In genomic region chr4:148315377-148316175, GRCm38 (mm10) we compare ENCODE assay signal across 18 mouse cellular contexts. TPM values are rescaled to one million over a fixed set of nuclear protein-coding genes. Genes with fewer than 3 reads are reported as not detected.
DNase-seq lines count a peak whose midpoint lies in the region; ATAC-seq lines count a peak whose summit lies in the region.
"Had no signal": no experiment of that assay in that cellular context is flagged by ENCODE, and none has a peak within 500 bp of the region (broad histone marks: within the 10 kb centered on the region; RNA-seq: fewer than 3 reads in every experiment).

No protein-coding gene starts in this region.

- 0 out of 2 replicates have a peak overlapping the region, but pooled peaks have one; percentile 10 for H3K27ac ChIP-seq in hindbrain, embryonic 15.5 days (replicated peaks)
- H3K27ac ChIP-seq: embryonic facial prominence, embryonic 13.5 days; heart, embryonic 13.5 days; limb, embryonic 15.5 days had no signal

- peaks cover 46% of the 10 kb centered on the region for H3K4me1 ChIP-seq in hindbrain, embryonic 15.5 days (replicated peaks)
- H3K4me1 ChIP-seq: embryonic facial prominence, embryonic 13.5 days; limb, embryonic 15.5 days had no signal

- DNase-seq in left cerebral cortex, postnatal 4 days, result peak; percentile 61
- DNase-seq in left cerebral cortex, postnatal 25 days (ENCODE audit: low spot score in 2 of 2), result no peak
- DNase-seq in adrenal gland, adult 2 months, result peak; percentile 89
- DNase-seq in adrenal gland, postnatal 10 days, result peak; percentile 62
- no peak for DNase-seq in layer of hippocampus, adult 9-11 months
- no peak for DNase-seq in gastrocnemius, postnatal 36 days
- DNase-seq: cerebellum, adult 8-10 months; heart, postnatal 4 days; kidney, adult 11 months; kidney, postnatal 25 days; lung, postnatal 10 days; right cerebral cortex, postnatal 14 days; thymus, postnatal 14 days had no signal

- no peaks in the 10 kb centered on the region for H3K36me3 ChIP-seq in hindbrain, embryonic 15.5 days
- H3K36me3 ChIP-seq: embryonic facial prominence, embryonic 13.5 days; heart, embryonic 13.5 days; limb, embryonic 15.5 days had no signal

- intact Hi-C loops in left cerebral cortex, postnatal 4 days (cut with DNase I), result no loop called here
- intact Hi-C loops in left cerebral cortex, postnatal 25 days (cut with DNase I), result no loop called here
- intact Hi-C loops in gastrocnemius, postnatal 36 days (cut with DNase I), result no loop called here

- H3K9ac ChIP-seq in hindbrain, embryonic 15.5 days, result no peak overlapping the region
- H3K9ac ChIP-seq: embryonic facial prominence, embryonic 13.5 days; heart, embryonic 13.5 days; limb, embryonic 15.5 days had no signal

- no peaks in the 10 kb centered on the region for H3K27me3 ChIP-seq in hindbrain, embryonic 15.5 days

- H3K4me2 ChIP-seq in hindbrain, embryonic 15.5 days, result no peak overlapping the region
- H3K4me2 ChIP-seq: embryonic facial prominence, embryonic 13.5 days; heart, embryonic 13.5 days; limb, embryonic 15.5 days had no signal

- 55% methylated on average over 16 of the region's 16 CpGs for WGBS in hindbrain, embryonic 15.5 days

- no peak overlapping the region for H3K4me3 ChIP-seq in hindbrain, embryonic 15.5 days
- H3K4me3 ChIP-seq: embryonic facial prominence, embryonic 13.5 days; heart, embryonic 13.5 days; limb, embryonic 15.5 days had no signal

- no peak for ATAC-seq in hindbrain, embryonic 15.5 days (ENCODE audit: low FRiP score, low read depth)

- no peaks in the 10 kb centered on the region for H3K9me3 ChIP-seq in hindbrain, embryonic 15.5 days
- H3K9me3 ChIP-seq: embryonic facial prominence, embryonic 13.5 days; heart, embryonic 13.5 days; limb, embryonic 15.5 days had no signal

RNA-seq across cellular contexts. Expression of gene Disp3, which starts 27.8 kb away (rescaled TPM):
- 10 to 100 TPM; 12.9 to 18.3 TPM for total RNA-seq in left cerebral cortex, postnatal 4 days (2021)
- 10 to 100 TPM; 25.8 to 29.1 TPM for total RNA-seq in left cerebral cortex, postnatal 25 days (2021)
- total RNA-seq in adrenal gland, adult 2 months (2021), result under 1 TPM; 0.24 to 0.55 TPM
- 0.59 and 1.0 TPM in 2 replicates for polyA plus RNA-seq in adrenal gland, adult 2 months (2012; rRNA removed)
- total RNA-seq in adrenal gland, postnatal 10 days (2021), result 1 to 10 TPM in 1 of 2 experiments, under 1 TPM in 1; 0.79 to 1.2 TPM
- 13.3 and 15.3 TPM in 2 replicates for polyA plus RNA-seq in hindbrain, embryonic 15.5 days (2015; fragmentation: Nextera tagmentation; extraction: Ambion mirVana)
- total RNA-seq in gastrocnemius, postnatal 36 days (2021), result under 1 TPM in 1 of 2 experiments, not detected in 1; 0.10 TPM
- total RNA-seq: granulocyte monocyte progenitor cell, adult 5-6 weeks had no signal

Comparison
In these comparisons a context has a peak if more than half of its experiments do, and no peak if none do; other contexts are left out.
1. DNase-seq: peak in left cerebral cortex, postnatal 4 days (single experiment), adrenal gland, adult 2 months (single experiment) and adrenal gland, postnatal 10 days (single experiment); none in left cerebral cortex, postnatal 25 days (0 of 2), layer of hippocampus, adult 9-11 months (single experiment) and gastrocnemius, postnatal 36 days (0 of 2).
2. RNA of gene Disp3, which starts 27.8 kb away (total RNA-seq): 25.8 to 29.1 TPM in left cerebral cortex, postnatal 25 days and 12.9 to 18.3 TPM in left cerebral cortex, postnatal 4 days; 0.79 to 1.2 TPM in adrenal gland, postnatal 10 days, 0.24 to 0.55 TPM in adrenal gland, adult 2 months and 0.10 TPM in gastrocnemius, postnatal 36 days; every median in the first group is over 4 times any median in the second.